Mouse (Mus musculus) spleen, adult 2 months (tissue): Measurements from ENCODE around the gene Utp4.

ENCODE experiments used
- CTCF ChIP-seq: fragments of 200-500 bp; IDR thresholded peaks from 2 replicates; pipeline ENCODE4 v1.5.1; 2011; ENCODE audit warnings: mild to moderate bottlenecking, inconsistent platforms; ENCODE audit not compliant: insufficient read depth, insufficient read length, insufficient replicate concordance; ENCODE audit errors: extremely low read depth
- POLR2A ChIP-seq: fragments of 200-500 bp; IDR thresholded peaks from 2 replicates; pipeline ENCODE4 v1.6.1; 2011; ENCODE audit warnings: low read depth, low read length, inconsistent platforms

DNA sequence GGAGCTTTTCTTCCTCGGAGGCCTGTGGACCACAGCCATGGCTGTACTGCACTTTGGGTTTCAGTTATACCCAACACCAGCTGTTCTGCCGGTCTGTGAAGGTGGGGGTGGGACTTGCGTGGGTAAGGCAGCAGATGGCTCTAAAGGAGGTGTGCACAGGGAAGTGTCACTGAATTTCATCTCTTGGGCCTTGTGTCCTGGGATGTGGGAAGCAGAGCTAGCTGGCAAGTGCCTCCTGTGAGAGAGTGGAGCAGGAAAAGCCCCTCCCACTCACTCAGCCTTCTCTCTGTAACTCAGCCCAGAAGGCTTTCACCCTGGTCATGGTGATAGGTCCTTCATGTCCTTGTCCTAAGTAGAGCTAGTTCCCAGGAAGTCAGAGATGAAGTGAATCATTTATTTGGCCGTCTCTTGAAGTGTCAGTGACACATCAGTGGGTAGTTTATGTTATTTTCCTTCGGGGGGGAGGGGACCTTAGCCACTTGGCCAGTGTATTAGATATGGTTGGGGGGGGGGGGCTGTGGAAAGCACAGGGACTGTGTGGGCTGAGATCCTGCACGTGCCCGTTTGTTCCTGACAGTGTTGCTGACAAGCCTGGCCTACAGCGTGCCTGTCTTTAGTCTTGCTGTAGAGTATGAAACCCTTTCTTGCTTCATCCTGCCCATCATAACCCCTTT lies 26.4 kb downstream of the Utp4 start:
- TF ChIP-seq CTCF: no peak
- no peak for TF ChIP-seq POLR2A
